Mouse (Mus musculus) thymus, adult 18-20 months (tissue): ENCODE results near the gene Galnt14.

Experiments used
- DNase-seq, 2 experiments: peaks; one replicate each; pipeline ENCODE4 v3.0.0; 2022; ENCODE audit warnings: mixed read lengths in 2 of 2

The Galnt14 gene

DNA sequence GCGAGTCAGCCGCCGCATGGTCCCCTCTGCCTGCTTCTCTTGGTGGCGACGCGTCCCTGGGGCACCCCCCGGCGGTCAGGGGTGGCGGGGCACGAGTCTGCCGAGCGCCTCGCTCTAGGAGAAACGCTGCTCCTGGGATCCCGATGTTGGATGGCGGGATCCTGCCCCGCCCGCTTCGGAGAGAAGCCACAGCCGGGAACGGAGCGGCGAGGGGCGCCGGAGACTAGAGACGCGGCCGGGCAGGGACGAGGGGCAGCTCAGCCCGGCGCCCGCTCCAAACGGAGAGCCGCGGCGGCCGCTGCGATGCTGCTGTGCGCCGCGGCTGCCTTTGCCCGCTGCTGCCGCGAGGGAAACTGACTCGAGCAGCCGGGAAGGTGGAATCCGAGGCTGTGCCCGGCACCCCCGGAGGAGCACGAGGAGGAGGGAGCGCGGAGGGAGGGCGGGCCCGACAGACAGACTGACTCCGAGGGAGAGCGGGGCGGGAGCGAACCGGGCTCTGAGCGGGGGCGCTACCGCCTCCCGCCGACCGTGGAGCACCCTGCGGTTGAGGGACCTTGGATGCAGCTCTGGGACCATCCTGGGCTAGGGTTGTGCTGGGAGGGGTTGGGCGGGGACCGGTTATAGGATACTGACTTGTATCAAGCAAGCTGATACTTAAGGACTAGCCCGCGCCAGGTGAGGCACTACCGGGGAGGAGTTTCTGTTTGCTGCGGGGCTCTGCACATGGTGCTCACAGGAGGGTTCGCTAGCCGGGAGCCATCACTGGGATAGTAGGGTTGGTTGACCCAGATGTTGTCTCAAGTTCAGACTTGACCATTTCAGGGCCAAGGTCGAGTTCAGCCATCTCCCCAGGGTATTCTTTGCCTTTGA lies at the start of gene Galnt14:
Gene Galnt14 (minus strand): TSS at position 412 of the 870 bp plus-strand sequence.
- no peak for DNase-seq

DNA sequence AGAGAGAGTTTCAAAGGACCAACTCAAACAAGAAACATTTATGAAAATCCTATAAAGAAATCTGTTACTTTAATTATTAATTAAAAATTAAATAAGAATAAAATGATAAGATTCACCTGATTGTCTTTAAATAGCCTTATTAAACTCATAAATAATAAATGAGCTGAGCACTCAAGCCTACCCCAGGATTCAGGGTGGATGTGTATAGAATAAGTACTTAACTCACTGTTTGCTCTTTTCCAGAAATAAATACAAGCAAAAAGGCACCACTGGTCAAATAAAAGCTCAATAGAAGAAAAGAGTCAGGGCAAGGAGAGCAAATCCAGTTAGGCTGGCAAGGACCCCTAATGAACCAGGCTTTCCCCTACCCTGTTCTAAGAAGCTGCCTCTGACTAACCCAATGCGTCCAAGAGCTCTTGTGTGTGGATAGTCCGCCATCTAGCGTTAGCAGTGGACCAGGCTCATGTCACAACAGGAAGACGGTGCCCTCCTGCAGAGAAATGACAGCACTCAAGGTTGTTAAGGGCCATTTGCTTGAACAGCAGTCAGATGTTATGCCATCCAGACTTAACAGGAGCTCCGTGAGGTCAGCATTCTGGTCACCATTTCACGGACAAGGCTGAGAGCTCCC lies 33.5 kb upstream of the Galnt14 start:
- DNase-seq, result peak; percentile 26 to 45

DNA sequence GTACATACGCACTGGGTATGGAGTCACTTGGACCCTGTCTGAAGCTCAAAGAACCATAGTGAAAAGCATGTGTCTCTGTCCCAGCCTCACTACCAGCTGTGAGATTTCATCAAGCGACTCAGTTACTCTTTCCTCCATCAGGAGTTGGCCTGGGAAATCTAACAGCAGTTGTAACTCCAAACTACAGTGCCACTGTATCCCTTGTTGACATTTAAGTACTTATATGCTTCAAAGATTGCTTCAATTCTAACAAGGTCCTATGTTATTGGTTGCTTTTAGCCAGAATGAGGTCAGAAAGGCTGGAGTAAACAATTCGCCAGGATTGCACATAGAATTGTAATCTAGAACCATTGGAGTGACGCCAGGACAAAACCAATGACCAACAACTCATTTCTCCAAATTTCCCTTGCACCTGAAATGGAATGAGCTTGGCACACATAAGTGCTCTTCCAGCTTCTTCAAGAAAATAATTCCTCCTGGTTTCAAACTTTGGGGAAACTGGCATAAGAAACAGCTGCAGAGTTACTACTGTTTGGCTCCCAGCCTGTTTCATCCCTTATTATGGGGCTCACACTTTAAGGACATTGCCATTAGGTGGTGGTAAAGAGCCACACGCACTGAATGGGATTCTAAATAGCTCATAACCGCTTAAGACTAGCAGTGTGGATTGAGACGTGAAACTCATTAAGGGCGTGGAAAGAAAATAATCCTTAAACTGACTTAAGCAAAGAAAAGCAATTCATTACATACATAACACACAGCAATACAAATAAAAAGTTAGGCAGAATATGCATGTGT lies 13.8 kb upstream of the Galnt14 start:
- no peak for DNase-seq

DNA sequence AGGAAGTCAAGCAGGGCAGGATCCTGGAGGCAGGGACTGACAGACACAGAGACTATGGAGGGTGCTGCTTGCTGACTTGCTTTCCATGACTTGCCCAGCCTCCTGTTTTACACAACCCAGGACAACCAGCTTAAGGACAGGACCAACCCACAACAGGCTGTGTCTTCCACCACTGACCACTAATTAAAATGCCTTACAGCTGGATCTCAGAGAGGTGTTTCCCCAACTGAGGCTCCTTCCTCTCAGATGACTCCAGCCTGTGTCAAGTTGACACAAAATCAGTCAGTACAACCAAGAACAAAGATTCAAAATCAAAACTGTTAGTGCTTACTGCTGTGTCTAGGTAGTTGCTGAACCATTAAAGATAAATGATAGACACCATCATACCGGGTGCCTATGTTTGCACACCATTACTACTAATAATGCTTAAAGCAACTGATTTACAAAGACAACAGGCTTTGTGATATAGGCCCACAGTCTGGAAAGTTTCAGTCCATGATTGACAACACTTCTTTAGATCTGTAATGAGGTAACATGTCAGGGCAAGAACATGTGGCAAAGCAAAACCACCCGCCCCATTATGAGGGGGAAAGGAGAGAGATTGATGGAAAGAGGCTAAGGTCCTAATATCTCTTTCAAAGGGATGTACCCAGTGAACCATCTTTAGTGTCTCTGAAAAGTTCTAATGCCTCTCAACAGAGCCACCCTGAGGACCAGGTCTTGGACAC lies 8.9 kb upstream of the Galnt14 start:
- DNase-seq, result no peak

DNA sequence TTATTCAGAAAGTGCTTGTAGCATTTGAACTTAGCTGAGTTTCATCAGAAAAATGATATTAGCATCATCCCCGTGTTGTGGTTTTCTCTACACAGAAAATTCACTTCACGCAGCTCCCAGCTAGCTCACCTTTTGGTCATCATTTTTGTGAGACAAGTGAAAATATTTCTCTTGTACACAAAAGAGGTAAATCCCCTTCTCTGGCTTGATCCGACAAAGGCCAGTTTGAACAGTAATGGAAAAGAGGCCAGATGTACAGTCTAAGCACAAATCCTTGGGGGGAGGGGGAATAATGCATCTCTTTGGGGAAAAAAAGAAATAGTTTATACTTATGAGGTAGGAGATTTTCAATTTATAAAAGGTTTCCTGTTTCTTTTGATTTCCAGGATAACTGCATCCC lies 6.4 kb upstream of the Galnt14 start:
- DNase-seq, result no peak

DNA sequence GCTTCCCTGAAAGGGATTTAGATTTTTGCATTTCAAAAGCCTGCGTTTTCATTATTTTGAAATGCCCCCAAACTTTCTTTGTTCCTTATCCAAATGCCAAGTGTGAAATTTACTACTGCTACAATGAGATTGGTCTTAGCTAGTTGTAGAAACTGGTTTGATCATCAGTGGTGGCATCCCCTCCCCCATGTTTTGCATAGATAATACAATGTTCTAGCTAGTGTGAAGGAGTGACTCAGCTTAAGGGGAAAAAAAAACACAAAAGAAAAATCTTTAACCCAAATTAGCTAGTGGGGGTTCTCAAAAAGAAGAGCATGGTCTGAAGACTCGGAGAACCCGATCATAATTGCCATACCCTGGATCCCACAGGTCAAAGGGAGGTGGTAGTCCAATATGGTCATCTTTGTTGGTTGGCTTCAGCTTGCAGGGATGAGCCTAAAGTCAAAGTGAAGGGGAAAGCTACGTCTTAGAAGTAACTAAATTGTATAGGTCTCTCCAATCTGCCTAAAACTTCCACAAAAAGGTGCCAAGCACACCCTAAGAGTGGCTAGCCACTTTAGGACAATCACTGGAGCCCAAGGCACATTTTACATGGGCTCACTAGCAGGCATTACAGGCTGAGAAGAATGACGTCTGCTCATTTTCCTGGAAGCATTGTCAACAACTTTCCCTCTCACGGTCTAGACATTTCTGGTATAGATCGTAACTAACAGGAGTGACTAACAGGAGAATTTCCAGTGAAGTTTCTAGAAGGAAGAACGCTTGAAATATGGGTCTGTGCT lies 4.4 kb upstream of the Galnt14 start:
- no peak for DNase-seq

DNA sequence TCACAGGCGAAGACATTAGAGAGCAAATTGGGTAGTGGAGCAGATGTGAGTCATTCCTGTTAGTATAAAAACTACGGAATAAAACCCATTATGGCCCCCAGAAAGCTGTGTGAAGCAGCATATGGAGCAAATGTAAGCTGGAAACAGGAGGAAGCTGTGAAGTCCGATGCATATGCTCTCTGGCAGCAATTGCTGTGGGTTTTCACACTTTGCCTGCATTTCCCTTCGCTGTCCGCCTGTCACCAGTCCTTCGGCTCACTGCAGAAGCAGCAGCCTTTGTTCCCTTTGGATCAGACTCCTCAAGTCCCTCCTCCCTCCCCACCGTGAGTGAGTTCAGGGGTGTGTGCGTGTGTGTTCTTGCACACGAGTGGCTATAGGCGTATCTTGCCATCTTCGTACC lies 3.1 kb upstream of the Galnt14 start:
- DNase-seq, result no peak

DNA sequence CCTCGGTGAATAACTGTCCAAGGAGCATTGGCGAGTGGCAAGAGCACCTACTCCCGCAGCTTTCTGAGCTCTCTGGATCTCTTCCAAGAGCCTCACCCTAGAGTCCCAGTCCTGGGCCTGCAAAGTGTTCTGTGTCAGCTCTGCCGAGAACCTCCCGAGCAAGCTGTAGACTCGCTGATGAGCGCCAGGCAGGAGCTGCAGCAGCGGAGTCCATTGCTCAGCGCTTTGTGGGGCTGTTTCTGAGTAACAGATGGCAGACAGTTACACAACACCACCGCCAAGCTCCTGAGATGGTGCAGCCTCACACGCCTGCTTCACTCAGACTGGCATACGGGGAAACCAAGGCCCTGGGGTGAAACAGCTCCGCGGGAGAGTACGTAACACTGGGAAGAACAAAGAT lies 1.7 kb upstream of the Galnt14 start:
- DNase-seq, result no peak

DNA sequence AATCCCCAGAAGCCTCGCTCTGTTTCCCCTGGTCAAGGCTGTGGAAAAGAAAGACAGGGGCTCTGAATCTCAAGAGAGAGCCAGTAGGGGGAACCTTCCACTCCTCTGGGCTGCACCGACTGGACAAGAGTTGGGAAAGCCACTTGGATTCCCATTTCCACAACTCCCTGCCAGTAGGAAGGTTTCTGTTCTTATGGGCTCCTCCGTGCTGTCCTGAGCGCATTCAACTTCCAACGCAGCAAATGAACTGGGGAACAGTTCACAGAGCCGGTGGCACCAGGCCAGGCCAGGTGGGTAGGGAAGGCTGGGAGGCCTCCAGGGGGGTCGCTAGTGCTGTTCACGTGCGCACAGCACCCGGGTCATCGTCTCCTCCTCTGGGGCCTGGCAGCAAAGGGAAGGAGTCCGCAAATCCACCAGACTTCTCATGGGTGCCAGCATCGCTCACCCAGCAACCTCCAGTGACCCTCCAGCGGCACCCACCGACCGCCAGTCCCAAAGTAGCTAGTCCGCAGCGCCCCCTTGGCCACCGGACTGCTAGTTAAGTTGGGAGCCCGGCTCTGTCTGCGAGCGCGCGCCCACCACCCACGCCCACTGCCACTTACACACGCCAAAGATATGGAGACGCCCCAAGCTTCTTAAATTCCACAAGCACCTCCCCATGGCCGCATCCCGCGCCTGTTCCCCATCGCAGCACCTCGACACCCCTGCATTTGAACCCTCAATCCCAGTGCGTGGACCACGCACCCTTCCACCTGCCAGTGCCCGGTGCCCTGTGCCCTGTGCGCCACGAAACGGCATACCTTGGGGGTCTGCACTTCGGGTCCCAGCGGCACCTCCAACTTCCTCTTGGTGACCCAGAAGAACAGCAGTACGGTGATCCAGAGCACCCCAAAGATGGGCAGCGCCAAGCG lies 867 bp downstream of the Galnt14 start:
- DNase-seq, result no peak

DNA sequence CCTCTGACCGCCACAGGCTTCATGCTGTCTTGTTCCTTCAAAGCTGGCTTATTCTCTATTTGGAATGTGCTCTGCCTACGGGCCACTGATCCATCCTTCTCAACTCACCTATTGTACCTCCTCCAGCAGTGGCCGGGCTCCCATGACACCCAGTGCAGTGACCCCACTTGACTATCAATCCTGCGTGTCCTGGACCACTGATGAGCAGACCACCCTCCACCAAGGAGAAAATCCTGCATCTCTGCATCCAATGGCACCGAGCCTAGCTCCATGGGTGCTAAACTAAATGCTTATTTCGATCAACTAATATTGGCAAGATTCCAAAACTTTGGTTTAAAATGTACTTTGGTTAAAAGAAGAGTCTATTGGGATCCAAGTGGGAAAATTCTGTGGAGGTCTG lies 1.8 kb downstream of the Galnt14 start:
- no peak for DNase-seq

DNA sequence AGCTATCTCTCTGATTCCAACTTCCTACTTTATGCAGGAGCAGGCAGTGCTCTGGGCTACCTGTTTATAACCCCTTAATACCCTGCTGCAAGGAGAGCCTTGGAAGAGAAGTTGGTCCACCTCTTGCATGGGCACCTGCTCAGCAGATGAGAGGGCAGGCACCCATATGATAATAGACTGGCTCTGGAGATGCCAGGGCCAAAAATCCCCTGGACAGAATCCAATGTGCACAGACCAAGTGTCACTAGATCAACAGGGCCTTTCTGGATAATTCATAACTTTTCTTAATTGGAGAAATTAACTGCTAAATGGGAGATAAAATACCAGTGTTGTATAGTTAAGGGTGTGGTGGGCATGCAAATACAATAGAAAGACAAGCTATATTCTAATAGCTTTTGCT lies 6.7 kb downstream of the Galnt14 start:
- no peak for DNase-seq

DNA sequence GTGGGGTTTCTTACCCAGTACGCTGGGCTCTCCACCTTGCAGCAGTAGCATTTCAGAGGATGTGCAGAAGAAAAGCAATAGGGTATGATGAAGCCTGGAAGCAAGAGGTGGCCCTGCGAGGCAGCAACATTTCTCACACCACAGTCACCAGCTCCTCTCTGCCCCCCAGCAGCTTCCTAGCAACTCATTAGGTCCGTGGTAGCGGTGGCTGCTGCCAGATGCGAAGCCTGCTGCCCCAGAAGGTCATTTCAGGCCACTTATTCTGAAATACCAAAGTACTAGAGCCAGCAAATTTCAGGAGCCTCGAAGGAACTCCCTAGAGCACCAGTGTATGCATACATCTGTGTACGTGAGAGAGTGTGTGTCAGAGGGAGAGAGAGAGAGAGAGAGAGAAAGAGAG lies 9.2 kb downstream of the Galnt14 start:
- no peak for DNase-seq

DNA sequence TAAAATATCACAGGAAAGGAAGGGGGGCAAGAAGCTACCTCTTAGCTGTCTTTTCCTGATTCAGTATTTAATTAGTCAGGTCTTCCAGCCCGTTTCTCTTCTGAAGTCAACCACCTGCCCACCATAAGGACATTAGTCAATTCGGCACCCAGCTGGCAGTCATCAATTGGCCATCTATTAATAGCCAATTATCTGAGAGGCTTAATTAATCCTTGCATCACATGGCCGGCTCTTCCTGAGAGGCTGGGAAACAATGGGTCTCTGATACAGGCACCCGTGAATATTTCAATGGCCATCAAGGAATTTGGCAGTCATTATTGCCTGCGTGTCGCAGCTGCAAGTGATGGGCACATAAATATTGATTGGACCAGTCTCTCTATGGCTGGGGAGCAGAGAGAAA lies 10.4 kb downstream of the Galnt14 start:
- DNase-seq, result no peak

DNA sequence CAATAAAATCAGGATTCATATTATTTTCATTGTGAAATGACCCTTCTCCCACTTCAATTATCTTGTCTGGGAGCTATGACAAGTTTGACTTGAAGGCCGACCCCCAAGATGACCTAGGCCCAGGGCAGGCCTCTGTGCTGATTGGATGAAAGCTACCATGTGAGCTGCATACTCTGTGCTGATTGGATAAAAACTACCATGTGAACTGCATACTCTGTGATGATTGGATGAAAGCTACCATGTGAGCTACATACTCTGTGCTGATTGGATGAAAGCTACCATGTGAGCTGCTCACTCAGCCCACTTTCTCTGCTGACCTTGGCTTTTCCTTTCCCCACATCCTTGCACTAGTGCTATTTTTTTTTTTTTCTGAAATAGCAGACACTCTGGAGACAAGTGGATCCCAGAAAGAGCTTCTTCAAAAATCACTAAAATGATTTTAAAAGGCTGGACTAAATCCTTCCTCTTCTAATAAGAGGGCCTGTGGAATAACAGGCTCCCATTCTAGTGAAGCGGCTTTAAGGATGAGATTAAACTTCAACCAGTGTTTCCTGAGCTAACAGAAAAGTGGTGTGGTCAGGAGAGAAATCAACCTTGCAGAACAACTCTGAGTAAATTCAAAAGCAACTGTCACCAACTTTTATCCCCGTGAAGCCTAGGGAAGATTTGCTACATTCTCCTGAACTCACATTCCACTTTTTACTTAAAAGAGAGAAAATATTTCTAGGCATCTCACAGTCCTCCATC lies 15.9 kb downstream of the Galnt14 start:
- no peak for DNase-seq

DNA sequence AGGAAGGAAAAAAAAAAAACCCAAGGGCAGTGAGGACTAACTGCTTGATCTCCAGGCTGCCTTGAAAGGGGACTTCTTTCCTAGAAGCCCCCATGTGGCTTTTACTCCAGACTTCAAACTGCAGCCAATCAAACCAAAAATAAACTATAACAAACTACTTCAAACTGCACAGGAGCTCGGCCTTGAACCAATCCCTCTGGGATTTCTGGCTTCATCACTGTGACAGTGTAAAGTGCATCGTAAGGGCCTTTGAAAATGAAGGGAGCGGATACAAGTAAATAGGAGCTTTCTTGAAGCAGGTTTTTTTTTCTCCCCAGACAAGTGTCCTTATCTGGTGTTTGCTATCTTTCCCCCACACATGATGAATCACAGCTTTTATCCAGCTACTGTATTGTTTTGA lies 22.0 kb downstream of the Galnt14 start:
- no peak for DNase-seq

DNA sequence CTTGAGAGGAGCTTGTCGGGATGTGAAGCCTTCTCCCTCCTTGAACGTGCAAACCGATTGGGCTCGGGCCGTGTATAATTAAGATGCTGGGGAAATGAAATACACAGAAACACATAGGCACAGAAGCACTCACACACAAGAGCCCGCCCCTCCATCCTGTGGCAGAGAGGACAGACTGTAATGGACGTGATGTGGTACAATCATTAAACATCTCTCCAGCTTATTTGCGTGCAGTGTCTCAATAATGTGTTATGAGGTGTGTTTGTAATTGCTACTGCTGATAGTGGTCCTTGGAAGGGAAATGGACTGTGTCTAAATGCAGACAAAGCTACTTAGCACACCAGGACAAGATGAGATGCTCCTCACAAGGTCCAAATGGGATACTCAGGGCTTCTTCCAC lies 24.0 kb downstream of the Galnt14 start:
- DNase-seq, result no peak

DNA sequence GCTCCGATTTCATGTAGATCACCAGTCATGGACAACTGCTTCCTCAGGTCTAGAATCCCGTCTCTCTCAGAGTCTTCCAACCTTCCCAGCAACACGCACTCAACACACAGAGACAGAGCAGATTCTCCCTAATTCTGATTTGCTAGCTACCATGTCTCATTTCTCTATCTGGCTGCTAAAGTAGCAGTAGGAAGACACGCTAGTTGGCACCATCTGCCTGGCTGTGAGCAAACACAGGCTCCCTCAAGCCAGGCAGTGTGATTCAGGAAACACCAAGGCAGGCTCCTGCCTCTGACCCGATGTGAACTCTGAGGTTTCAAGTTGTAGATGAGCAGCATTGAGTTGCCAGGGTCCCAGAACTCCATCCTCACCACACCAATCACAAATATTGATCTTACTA lies 25.5 kb downstream of the Galnt14 start:
- no peak for DNase-seq

DNA sequence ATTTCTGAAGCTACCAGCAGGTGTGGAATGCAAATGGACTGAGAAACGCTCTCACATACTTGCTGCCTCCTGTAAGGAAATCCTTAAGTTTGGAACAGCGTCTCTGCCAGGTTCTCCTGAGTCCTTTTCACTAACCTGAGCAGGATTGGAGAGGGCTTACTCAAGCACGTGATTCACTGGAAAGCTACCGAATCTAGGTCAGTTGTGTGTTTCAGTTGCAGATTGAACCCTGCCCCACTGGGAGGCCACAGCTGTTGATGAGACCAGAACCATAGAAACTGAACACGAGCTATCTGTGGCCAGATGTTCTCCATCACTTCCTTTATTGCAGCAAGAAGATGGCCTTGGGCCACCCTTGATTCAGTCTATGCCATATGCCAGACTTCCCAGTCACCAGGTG lies 38.3 kb downstream of the Galnt14 start:
- no peak for DNase-seq

DNA sequence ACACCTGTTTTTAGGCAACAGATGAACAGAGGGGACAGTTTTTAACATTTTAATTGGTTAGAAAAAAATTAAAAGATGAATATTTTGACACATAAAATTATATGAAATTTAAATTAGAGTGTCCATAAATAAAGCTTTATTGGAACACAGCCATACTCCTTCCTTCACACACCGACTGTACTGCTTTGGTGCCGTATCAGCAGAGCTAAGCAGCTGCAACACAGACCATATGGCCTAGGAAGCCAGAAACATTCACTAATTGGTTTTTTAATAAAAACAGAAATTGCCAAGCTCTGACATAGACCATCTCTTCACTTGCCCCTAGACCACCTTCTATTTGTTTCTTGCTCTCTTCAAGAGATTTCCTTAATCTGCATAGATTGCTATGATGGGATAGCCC lies 40.2 kb downstream of the Galnt14 start:
- DNase-seq, result no peak

DNA sequence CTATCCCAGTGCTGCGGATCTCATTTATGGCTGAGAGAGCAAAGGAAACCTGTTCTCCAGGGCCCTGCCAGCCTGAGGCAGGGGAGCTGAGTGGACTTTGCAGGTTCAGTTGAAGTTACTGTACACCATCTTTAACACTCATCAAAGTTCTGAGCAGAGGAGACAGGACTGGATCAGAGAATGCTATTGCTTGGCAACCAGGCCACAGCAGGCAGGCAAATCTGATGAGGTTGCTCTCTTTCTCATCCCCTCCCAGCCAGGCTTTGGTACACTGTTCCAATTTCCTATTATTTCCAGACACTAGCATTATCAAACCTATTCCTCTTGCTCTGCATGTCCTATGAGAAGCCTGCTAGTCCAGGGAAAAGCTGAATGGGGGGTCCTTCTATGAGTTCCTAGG lies 41.3 kb downstream of the Galnt14 start:
- no peak for DNase-seq
